Comparison of ENCODE assay signal across 8 mouse cellular contexts in the genomic region with DNA sequence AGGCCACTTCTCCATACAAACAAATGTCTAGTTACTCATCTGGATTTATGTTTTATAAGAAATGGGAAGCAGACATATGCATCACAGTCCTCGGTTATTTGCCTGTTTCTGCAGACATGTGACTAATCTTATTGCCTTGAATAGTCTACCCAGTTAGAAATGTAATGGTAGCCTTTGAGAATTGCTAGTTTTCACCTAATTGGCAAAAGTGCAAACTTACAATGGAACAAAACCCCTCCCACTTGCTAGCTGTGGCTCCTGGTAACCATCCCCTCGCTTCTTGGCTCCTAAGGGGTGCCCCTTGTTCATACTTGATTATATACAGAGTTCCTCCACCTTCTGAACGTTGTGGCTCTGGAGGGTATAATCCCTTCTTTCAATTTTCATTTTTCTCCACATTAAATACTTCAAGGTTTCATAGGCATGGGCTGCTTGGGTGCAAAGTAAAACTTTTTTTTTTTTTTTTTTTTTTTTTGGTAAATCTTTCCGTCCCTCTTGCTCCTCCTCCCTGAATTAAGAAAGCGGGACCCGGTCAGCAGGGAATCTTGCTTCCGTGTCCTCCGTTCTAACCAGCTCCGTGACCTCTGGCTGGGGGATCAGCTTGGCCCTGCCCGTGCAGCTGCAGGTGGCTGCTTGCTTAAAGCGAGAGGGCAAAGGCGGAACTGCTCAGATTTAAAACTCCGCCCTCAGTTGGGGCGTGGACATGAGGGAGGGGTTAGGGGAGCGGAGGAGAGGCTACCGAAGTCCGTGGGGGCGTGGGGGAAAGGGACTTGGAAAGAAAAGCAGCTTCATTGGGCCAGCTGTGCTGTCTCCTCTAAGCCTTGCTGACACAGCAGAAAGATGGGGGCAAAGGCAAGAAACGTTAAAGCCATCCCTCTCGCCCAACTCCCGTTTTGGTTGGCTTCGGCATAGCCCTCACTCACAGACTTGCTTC. TPM values are rescaled to one million over a fixed set of nuclear protein-coding genes. Genes with fewer than 3 reads are reported as not detected.
A peak's percentile ranks its signal among the peaks of the same experiment; 100 is the strongest.
DNase-seq lines count a peak whose midpoint lies in the region; ATAC-seq and TF ChIP-seq lines count a peak whose summit lies in the region.

No protein-coding gene starts in this region.

- H3K9ac ChIP-seq in embryonic facial prominence, embryonic 11.5 days (replicated peaks; ENCODE audit: low read length) = no peak overlapping the region; the same call in 1 of the 2 replicates
- peak overlapping the region; percentile 39 for H3K9ac ChIP-seq in liver, adult 2 months (ENCODE audit: low read depth, low read length)
- H3K9ac ChIP-seq in midbrain, postnatal 0 days (replicated peaks; ENCODE audit: low read length, poor library complexity, severe bottlenecking) = peak overlapping the region; percentile 74
- H3K9ac ChIP-seq in stomach, embryonic 16.5 days (ENCODE audit: low read length) = peak overlapping the region; percentile 68

- TF ChIP-seq CTCF in liver, adult 2 months (IDR thresholded peaks at IDR 0.05; ENCODE audit: low read depth, low read length) = no peak
- no peak for TF ChIP-seq CTCF in midbrain, postnatal 0 days (IDR thresholded peaks at IDR 0.05)

- 7% methylated on average over 22 of the region's 22 CpGs for WGBS in embryonic facial prominence, embryonic 11.5 days
- WGBS in liver, adult 2 months = 10% methylated on average over 22 of the region's 22 CpGs
- 5% methylated on average over 22 of the region's 22 CpGs for WGBS in midbrain, postnatal 0 days
- WGBS in stomach, embryonic 16.5 days = 5% methylated on average over 22 of the region's 22 CpGs

- peaks cover 2% of the 10 kb centered on the region; the same call in 1 of the 2 replicates for H3K27me3 ChIP-seq in embryonic facial prominence, embryonic 11.5 days (ENCODE audit: control insufficient read depth, insufficient read depth, low read length)
- peaks cover 4% of the 10 kb centered on the region; the same call in 1 of the 2 replicates for H3K27me3 ChIP-seq in liver, adult 2 months (ENCODE audit: control insufficient read depth, insufficient read depth, low read length)
- no peaks in the 10 kb centered on the region for H3K27me3 ChIP-seq in midbrain, postnatal 0 days (ENCODE audit: insufficient read depth, low read length)
- no peaks in the 10 kb centered on the region for H3K27me3 ChIP-seq in stomach, embryonic 16.5 days (ENCODE audit: control insufficient read depth, insufficient read depth, low read length)

- H3K79me2 ChIP-seq in liver, adult 2 months (ENCODE audit: control insufficient read depth, insufficient read depth, low read length) = no peaks in the 10 kb centered on the region

- no peak for ATAC-seq in embryonic facial prominence, embryonic 11.5 days (replicated peaks; ENCODE audit: insufficient number of reproducible peaks, low FRiP score, low TSS enrichment, low read depth)
- no peak for ATAC-seq in midbrain, postnatal 0 days (ENCODE audit: low FRiP score)
- peak; percentile 20; the same call in 1 of the 2 replicates for ATAC-seq in stomach, embryonic 16.5 days (ENCODE audit: insufficient read depth, low FRiP score)

- no peak for TF ChIP-seq POLR2A in liver, adult 2 months (IDR thresholded peaks at IDR 0.05; ENCODE audit: extremely low read depth, insufficient read depth, low read length)

- peak overlapping the region; percentile 57 for H3K4me2 ChIP-seq in embryonic facial prominence, embryonic 11.5 days (ENCODE audit: low read depth, low read length)
- H3K4me2 ChIP-seq in midbrain, postnatal 0 days (ENCODE audit: low read depth, low read length, poor library complexity, severe bottlenecking) = peak overlapping the region; percentile 91
- peak overlapping the region; percentile 94 for H3K4me2 ChIP-seq in stomach, embryonic 16.5 days (ENCODE audit: low read depth, low read length)

- peak; percentile 57 to 73 for DNase-seq in left cerebral cortex, adult 18-20 months (ENCODE audit: low spot score in 2 of 2)
- no peak for DNase-seq in left cerebral cortex, adult 11 months (ENCODE audit: low spot score)
- DNase-seq in embryonic facial prominence, embryonic 11.5 days (ENCODE audit: low spot score) = peak; percentile 82
- DNase-seq in heart, adult 8-10 months (ENCODE audit: low spot score) = peak; percentile 59
- peak; percentile 89 for DNase-seq in kidney, adult 18-20 months
- peak; percentile 95 for DNase-seq in liver, adult 2 months (ENCODE audit: extremely low read depth, low read depth, low spot score)
- DNase-seq in midbrain, postnatal 0 days (ENCODE audit: low spot score) = peak; percentile 76

- peak overlapping the region; percentile 63 for H3K4me3 ChIP-seq in embryonic facial prominence, embryonic 11.5 days (ENCODE audit: low read depth, low read length)
- peak overlapping the region; percentile 8 for H3K4me3 ChIP-seq in liver, adult 2 months (ENCODE audit: insufficient read depth, low read depth, low read length)
- peak overlapping the region; percentile 57 for H3K4me3 ChIP-seq in midbrain, postnatal 0 days (ENCODE audit: low read depth, low read length)
- peak overlapping the region; percentile 82 for H3K4me3 ChIP-seq in stomach, embryonic 16.5 days (replicated peaks; ENCODE audit: low read length)

- H3K9me3 ChIP-seq in embryonic facial prominence, embryonic 11.5 days (replicated peaks; ENCODE audit: control insufficient read depth, low read length) = no peaks in the 10 kb centered on the region
- no peaks in the 10 kb centered on the region for H3K9me3 ChIP-seq in midbrain, postnatal 0 days (ENCODE audit: low read length)
- H3K9me3 ChIP-seq in stomach, embryonic 16.5 days (replicated peaks; ENCODE audit: control insufficient read depth, low read length) = no peaks in the 10 kb centered on the region

- H3K36me3 ChIP-seq in embryonic facial prominence, embryonic 11.5 days (replicated peaks; ENCODE audit: control insufficient read depth, insufficient read depth, low read depth, low read length) = no peaks in the 10 kb centered on the region
- H3K36me3 ChIP-seq in liver, adult 2 months (ENCODE audit: control insufficient read depth, insufficient read depth, low read length) = no peaks in the 10 kb centered on the region
- no peaks in the 10 kb centered on the region for H3K36me3 ChIP-seq in midbrain, postnatal 0 days (ENCODE audit: insufficient read depth, low read length)
- H3K36me3 ChIP-seq in stomach, embryonic 16.5 days (ENCODE audit: control insufficient read depth, insufficient read depth, low read length) = no peaks in the 10 kb centered on the region

- H3K27ac ChIP-seq in embryonic facial prominence, embryonic 11.5 days (replicated peaks; ENCODE audit: low read depth, low read length) = no peak overlapping the region
- peak overlapping the region; percentile 99 for H3K27ac ChIP-seq in liver, adult 2 months (replicated peaks; ENCODE audit: insufficient read depth, low read depth, low read length)
- H3K27ac ChIP-seq in midbrain, postnatal 0 days (ENCODE audit: low read depth, low read length) = peak overlapping the region; percentile 92
- peak overlapping the region; percentile 84 for H3K27ac ChIP-seq in stomach, embryonic 16.5 days (ENCODE audit: low read length)

- H3K4me1 ChIP-seq in embryonic facial prominence, embryonic 11.5 days (ENCODE audit: control insufficient read depth, insufficient read depth, low read length) = no peaks in the 10 kb centered on the region
- peaks cover 13% of the 10 kb centered on the region for H3K4me1 ChIP-seq in liver, adult 2 months (ENCODE audit: control insufficient read depth, insufficient read depth, low read length)
- H3K4me1 ChIP-seq in midbrain, postnatal 0 days (ENCODE audit: insufficient read depth, low read length) = 0 out of 2 replicates have a peak, but pooled peaks cover 4% of the 10 kb centered on the region
- H3K4me1 ChIP-seq in stomach, embryonic 16.5 days (ENCODE audit: control insufficient read depth, insufficient read depth, low read length) = peaks cover 25% of the 10 kb centered on the region

RNA-seq across cellular contexts. Expression of gene Igfbp5, which starts 4.7 kb away (rescaled TPM):
- 10 to 100 TPM; 42.5 to 62.4 TPM for total RNA-seq in left cerebral cortex, adult 18-20 months (2021)
- polyA plus RNA-seq in embryonic facial prominence, embryonic 11.5 days (2014; fragmentation: Nextera tagmentation; extraction: Ambion mirVana) = 69.4 and 71.2 TPM in 2 replicates
- 100 to 1,000 TPM in 3 of 4 experiments, 10 to 100 TPM in 1; 89.6 to 129 (median 119) TPM for total RNA-seq in heart, adult 8-10 months (2022)
- total RNA-seq in liver, adult 2 months (2014; rRNA removed) = 2.2 and 3.0 TPM in 2 replicates
- polyA plus RNA-seq in liver, adult 2 months (2012; rRNA removed) = 2.4 and 5.7 TPM in 2 replicates
- 109 and 127 TPM in 2 replicates for total RNA-seq in midbrain, postnatal 0 days (2014; rRNA removed)
- polyA plus RNA-seq in midbrain, postnatal 0 days (2015; fragmentation: Nextera tagmentation; extraction: Ambion mirVana) = 42.8 and 47.4 TPM in 2 replicates
- 122 and 123 TPM in 2 replicates for polyA plus RNA-seq in stomach, embryonic 16.5 days (2015; fragmentation: Nextera tagmentation; extraction: Ambion mirVana)

RNA-seq across cellular contexts. Expression of gene Igfbp2, which starts 45.6 kb away (rescaled TPM):
- 10 to 100 TPM; 63.4 to 79.3 TPM for total RNA-seq in left cerebral cortex, adult 18-20 months (2021)
- polyA plus RNA-seq in embryonic facial prominence, embryonic 11.5 days (2014; fragmentation: Nextera tagmentation; extraction: Ambion mirVana) = 368 and 450 TPM in 2 replicates
- total RNA-seq in heart, adult 8-10 months (2022) = under 1 TPM in 3 of 4 experiments, not detected in 1; 0.27 to 0.66 (median 0.31) TPM
- total RNA-seq in liver, adult 2 months (2014; rRNA removed) = 500 and 747 TPM in 2 replicates
- 223 and 1,009 TPM in 2 replicates for polyA plus RNA-seq in liver, adult 2 months (2012; rRNA removed)
- 432 and 450 TPM in 2 replicates for total RNA-seq in midbrain, postnatal 0 days (2014; rRNA removed)
- polyA plus RNA-seq in midbrain, postnatal 0 days (2015; fragmentation: Nextera tagmentation; extraction: Ambion mirVana) = 272 and 323 TPM in 2 replicates
- polyA plus RNA-seq in stomach, embryonic 16.5 days (2015; fragmentation: Nextera tagmentation; extraction: Ambion mirVana) = 375 and 392 TPM in 2 replicates

Comparison
In these comparisons a context has a peak if more than half of its experiments do, and no peak if none do; other contexts are left out.
1. H3K4me3 ChIP-seq: peak in every context shown above with its lines; median percentile 82 in stomach, embryonic 16.5 days; 63 in embryonic facial prominence, embryonic 11.5 days; 57 in midbrain, postnatal 0 days; 8 in liver, adult 2 months.
2. RNA of gene Igfbp5, which starts 4.7 kb away (total RNA-seq): 109 to 127 TPM in midbrain, postnatal 0 days, 89.6 to 129 TPM in heart, adult 8-10 months and 42.5 to 62.4 TPM in left cerebral cortex, adult 18-20 months; 2.2 to 3.0 TPM in liver, adult 2 months; every median in the first group is over 10 times any median in the second.
3. RNA of gene Igfbp2, which starts 45.6 kb away (total RNA-seq): 500 to 747 TPM in liver, adult 2 months, 432 to 450 TPM in midbrain, postnatal 0 days and 63.4 to 79.3 TPM in left cerebral cortex, adult 18-20 months; 0.27 to 0.66 TPM in heart, adult 8-10 months; every median in the first group is over 10 times any median in the second.
4. Peak in every context shown above with its lines, with median percentiles within 50 percentile points of each other: H3K4me2 ChIP-seq.